Mouse (Mus musculus): ENCODE results near the gene Aldh1a1. TPM values are rescaled to one million over a fixed set of nuclear protein-coding genes. Genes with fewer than 3 reads are reported as not detected.

Gene Aldh1a1
- total RNA-seq, 1 experiment from 2014 or later, result 404 TPM

GRCm38 (mm10) chr19:20653082-20653676 lies 160.7 kb downstream of the Aldh1a1 start:
- no peak for DNase-seq

GRCm38 (mm10) chr19:20654141-20654873 lies 161.8 kb downstream of the Aldh1a1 start:
- DNase-seq, result no peak

- DNase-seq, result no peak
Observed at GRCm38 (mm10) chr19:20677697-20678355, 185.3 kb downstream of the Aldh1a1 start.

Other genes with a start within 250 kb of the Aldh1a1 start
- gene Anxa1, start 101.8 kb upstream of the Aldh1a1 start, total RNA-seq (2021), result 10.7 and 11.4 TPM in 2 replicates
- 9.9 and 12.7 TPM in 2 replicates for gene Aldh1a7, start 234.8 kb downstream of the Aldh1a1 start, total RNA-seq (2021)

All from adrenal gland, postnatal 25 days (tissue).